Mouse (Mus musculus): Measurements from ENCODE around the gene Pole2. TPM values are rescaled to one million over a fixed set of nuclear protein-coding genes. Genes with fewer than 3 reads are reported as not detected.

Gene Pole2
- total RNA-seq (2023), result 28.1 TPM

DNA sequence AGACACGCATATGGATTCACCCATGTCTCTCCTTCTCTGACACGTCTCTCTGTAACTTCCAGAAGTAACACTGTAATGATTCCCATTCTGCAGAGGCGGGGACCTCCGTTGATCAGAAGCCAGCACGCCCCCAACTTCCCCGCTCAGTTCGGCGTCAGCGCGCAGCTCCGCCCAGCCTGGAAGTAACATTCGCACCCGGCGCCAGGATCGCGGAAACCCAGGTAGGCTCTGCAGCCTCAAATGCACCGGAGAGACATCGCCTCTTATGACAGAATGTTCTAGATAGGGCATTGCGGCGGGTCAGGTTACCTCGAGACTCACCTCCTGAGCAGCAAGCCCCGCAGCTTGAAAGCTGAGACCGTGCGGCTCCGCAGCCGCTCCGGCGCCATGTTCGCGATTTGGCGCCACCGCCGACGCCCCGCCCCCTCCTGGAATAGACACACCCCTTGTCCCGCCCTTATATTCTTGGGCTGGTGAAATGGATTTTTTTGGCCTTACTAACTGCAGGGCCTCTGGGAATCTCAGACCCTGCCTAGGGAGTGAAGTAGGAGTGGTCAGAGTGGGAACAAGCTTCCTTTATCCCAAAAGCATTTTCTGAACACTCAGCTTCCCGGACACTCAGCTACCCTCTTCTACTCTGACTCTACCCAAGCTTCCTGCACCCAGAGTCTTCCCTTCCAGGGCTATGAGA is at the start of gene Pole2:
Pole2 (minus strand) TSS at position 420 of the 691 bp plus-strand sequence.

DNA sequence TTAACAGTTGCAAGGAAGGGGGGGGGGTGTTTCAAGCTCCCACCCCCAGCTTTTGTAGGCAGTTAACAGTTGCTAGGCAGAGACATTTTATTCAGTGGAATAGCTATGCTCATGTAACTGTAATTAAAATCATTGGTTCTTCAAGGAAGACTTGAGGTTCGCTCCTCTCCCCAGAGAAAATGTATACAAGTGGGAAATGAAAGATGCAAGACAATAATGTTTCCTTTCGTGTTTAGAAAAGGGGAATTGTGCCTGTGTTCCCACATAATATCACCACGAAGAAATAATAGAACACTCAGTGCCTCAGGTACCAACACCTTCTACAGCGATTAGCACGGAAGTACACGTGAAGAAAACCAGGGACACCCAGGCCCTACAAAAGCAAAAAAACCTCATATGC is 12.9 kb upstream of the Pole2 start, which contains the start of gene Klhdc1:
Klhdc1 (plus strand) TSS at position 301 of the 400 bp plus-strand sequence.

DNA sequence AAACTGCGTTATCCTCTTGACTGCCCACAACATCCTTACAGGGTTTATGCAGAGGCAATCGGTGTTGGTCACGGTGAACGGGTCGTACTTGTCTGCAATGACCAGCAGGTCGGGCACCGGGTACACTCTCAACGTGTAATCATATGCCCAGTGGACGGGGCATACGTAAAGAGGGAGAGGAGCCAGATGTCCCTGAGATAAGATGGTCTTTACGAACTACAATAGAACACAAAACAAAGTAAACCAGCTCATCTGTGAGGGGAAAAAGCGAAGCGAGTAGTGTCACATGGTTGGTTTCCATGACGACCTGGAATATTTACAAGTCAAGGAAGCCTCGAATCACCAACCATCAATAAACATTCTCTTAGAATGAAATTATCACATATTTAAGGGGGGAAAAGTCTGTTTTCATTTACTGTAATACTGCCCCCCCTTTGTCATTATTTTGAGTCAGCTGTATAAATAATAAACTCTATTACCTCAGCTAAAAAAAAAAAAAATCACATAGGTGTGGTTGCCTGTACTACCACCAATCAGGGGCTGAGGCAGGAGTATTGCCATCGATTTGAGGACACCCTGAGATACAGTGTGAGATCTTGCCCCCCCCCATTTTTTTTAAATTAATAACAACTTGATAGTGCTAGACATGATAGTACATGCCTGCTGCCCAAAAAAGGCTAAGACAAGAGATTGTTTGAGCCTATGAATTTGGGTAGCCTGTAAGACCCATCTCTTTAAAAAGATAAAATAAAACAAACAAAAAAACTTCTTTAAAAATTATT is 23.8 kb downstream of the Pole2 start, which contains the start of gene Gm49384:
Gm49384 (minus strand) TSS at position 216 of the 782 bp plus-strand sequence.

DNA sequence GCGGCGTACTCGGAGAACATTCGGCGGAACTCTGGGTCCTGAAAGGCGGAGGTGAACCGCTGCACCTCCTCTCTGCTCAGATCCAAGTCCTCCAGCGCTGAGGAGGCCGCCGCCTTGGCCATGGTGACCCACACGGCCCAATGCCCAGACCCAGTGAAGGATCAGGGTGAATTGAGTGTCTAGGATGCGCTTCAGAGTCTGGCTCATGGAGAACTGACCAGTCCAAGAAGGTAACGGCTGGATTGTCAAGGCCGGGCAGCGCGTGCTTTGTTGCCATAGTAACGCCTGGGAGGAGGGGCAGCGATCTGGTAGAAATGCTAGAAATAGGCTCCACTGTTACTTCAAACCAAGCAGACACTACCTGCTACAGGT is 29.8 kb downstream of the Pole2 start, which contains the start of gene Dnaaf2:
Dnaaf2 (minus strand) TSS at position 266 of the 372 bp plus-strand sequence.

DNA sequence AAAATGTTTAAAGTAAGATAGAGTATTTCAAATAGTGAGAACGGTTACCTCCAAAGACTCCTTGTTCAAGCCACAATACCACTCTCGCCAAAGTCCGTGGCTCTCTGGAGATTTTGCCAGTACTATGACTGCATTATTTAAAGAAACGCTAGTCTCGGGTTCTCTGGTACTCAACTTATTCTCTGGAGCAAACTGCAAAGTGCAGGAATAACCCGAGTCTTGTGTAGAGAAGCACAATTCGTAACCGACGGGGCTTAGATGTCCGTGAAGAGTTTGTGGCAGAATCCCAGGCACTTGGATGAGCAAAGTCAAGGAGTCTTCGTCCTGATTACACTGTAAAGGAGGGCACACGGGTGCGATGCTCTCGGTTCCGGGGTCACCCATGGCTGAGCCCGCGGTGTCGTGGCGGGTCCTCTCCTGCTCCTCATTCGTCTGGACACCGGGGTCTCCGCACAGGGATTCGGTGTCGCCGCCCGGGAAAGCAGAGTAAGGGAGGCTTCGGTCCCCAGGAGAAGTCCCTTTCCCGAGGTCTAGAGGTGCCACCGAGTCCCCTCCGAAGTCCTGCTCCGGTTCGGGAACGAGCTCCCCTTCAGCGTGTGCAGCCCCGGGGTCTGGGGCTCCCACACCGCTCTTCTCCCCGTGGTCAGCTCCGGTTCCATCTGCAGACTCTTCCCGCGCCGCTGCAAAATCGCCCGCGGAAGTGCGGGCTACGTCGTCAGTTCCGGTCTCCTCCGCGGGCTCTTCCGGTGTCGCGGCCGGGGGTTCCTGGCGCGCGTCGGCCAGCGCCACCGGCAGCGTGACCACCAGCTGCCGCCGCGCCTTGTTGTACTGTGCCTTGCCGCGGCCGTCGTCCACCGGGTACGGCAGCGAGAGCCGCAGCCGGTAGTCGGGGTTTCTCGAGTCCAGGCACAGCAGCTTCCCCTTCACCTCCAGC is 31.3 kb downstream of the Pole2 start, which contains the start of gene Gm49383:
Gm49383 (minus strand) TSS at position 661 of the 934 bp plus-strand sequence.

DNA sequence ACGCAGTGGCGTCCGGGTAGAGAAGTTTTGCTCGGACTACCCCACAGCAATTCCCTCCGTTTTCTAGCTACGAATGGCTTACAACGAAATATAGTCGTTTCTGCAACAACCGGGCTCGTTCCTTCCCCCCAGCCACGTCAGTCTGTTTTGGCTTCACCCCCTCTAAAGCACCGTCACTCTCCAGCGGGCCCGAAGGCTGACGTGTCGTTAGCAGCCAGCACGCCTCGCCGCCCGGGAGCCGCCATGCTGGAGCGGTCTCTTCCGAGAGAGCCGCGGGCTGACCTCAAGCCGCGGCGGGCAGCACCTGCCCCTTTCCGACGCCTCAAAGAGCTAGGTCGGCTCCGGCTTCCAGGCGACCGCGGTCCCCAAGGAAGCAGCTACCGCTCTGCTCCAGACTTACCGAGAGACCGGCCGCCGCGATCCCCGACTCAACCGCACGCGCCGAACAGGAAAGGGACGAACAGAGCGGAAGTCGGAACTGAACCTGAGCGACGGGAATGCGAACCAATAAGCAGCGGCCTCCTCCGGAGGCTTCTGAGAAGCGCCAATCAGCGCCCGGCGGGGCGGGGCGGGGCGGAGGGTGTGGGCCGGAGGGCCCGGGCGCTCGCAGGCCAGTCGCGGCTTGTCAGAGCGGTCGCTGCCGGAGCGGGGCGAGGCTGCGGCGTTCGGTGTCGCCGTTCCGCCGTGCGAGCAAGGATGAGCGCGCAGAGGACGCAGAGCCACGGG is 44.2 kb downstream of the Pole2 start, which contains the start of the genes Rpl36al and Mgat2:
Rpl36al (minus strand) TSS at position 501 of the 726 bp plus-strand sequence.
Mgat2 (plus strand) TSS at position 575 of the 726 bp plus-strand sequence.

DNA sequence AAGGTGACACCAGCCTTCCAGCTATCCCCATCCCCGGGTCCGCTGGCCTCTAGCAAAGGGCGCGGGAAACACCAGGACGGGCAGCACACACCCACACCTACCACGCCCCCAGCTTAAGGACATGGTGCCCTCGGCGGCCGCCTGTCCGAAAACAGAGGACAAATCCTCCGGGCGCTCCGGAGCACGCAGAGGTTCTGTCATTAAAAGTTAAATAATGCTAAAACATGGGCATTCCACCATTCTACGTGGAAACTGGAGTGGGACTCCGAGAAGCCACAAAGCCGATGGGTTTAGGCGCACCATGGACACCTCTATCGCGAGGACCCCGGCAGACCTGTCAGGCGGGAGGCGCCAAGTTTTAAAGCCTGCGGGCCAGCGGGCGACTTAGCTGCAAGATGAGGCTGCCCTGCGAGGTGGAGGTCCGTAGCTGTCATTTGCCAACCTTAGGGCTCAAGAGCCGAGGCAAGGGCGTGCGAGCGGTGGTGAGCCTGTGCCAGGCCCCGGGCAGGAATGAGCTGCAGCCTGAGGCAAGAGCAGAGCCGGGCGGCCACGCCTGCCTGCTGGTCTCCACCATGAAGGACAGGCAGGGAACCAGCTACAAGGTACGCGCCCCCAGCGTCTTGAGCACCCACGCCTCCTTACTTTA is 59.4 kb downstream of the Pole2 start, which contains the start of gene Lrr1:
Lrr1 (plus strand) TSS at position 354 of the 646 bp plus-strand sequence.

DNA sequence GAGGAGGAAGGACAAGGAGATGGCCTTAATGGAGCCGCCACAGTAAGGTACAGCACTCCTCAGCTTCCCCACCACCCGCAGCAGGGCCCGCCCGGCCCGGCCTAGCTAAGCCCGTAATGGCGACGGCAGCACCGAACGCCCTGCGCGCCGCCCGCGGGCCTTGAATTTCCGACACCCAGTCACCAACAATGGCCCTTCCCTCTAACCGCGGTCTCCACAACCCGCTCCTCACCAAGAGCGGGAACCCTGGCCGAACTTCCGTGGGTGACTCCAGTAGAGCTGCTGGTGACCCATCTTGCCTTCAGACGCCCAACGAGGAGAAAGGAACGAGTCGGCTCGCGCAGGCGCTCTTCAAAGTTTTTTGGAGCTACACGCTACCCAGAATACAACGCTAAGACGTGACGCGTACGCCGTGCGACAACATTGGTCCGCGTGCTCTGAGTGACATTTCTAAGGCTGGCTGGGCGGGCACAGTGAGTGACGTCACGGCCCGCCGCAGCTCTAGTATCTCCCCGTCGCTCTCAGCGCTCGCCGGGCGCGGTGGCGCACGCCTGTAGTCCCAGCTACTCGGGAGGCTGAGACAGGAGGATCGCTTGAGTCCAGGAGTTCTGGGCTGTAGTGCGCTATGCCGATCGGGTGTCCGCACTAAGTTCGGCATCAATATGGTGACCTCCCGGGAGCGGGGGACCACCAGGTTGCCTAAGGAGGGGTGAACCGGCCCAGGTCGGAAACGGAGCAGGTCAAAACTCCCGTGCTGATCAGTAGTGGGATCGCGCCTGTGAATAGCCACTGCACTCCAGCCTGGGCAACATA is 69.0 kb downstream of the Pole2 start, which contains the start of gene Rps29:
Rps29 (minus strand) TSS at position 422 of the 813 bp plus-strand sequence.

Other genes starting within 250 kb of the Pole2 start
- 7,025 TPM for gene Rps29, start 69.0 kb downstream of the Pole2 start, total RNA-seq (2023)
- not detected for gene Lrr1, start 59.4 kb downstream of the Pole2 start, total RNA-seq (2023)
- gene Rpl36al, start 44.1 kb downstream of the Pole2 start, total RNA-seq (2023), result 486 TPM
- gene Mgat2, start 44.0 kb downstream of the Pole2 start, total RNA-seq (2023), result 31.7 TPM
- 8.7 TPM for gene Gm49383, start 31.1 kb downstream of the Pole2 start, total RNA-seq (2023)
- gene Dnaaf2, start 29.8 kb downstream of the Pole2 start, total RNA-seq (2023), result 1.3 TPM
- 7.3 TPM for gene Gm49384, start 23.9 kb downstream of the Pole2 start, total RNA-seq (2023)
- 38.3 TPM for gene Klhdc1, start 13.0 kb upstream of the Pole2 start, total RNA-seq (2023)
- 58.9 TPM for gene Klhdc2, start 68.5 kb upstream of the Pole2 start, total RNA-seq (2023)
- gene Nemf, start 129.0 kb upstream of the Pole2 start, total RNA-seq (2023), result 94.5 TPM
- gene Arf6, start 144.0 kb upstream of the Pole2 start, total RNA-seq (2023), result 213 TPM
- 3.1 TPM for gene Gm9887, start 144.3 kb upstream of the Pole2 start, total RNA-seq (2023)

Measured in CD8-positive naive resting alpha-beta T cell, adult 57 days (primary cell).